8 mouse cellular contexts compared by ENCODE assay signal in the genomic region with DNA sequence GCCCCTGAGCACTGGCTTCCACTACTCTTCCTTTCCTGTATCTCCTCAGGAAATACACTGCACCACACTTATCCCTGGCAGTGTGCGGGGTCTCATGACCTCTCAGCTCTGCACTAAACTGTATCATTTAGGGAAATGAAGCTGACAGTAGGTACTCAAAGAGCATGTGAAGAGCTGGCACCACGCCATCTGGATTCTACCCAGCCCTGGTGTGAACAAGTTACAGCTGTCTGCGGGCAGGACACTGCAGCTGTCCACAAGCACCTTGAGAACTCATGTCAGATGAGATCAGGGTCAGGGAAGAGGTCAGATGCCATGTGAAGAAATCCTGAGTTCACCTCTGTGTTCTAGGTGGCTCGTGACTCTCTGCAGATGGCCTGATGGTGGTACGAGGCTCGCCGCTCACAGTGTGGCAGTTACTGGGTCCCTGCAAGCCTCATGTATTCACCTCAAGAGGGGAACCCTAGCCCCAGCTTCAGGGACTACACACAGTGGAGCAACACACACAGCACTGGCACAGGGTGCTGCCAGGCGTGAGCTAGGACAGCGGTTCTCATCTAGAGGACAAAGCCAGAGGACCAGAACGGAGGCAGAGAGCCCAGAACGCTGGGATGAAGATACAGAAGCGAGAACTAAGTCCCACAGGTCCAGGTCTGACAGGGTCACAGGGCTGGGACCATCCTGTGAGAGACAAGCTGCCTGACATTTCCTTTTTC. TPM values are rescaled to one million over a fixed set of nuclear protein-coding genes. Genes with fewer than 3 reads are reported as not detected.
DNase-seq lines count a peak whose midpoint lies in the region; ATAC-seq lines count a peak whose summit lies in the region.

No protein-coding gene starts in this region.

- 0 out of 2 replicates have a peak overlapping the region, but pooled peaks have one; percentile 16 for H3K27ac ChIP-seq in forebrain, embryonic 15.5 days (replicated peaks)
- H3K27ac ChIP-seq in forebrain, embryonic 11.5 days (ENCODE audit: low read depth, low read length), result no peak overlapping the region
- H3K27ac ChIP-seq in kidney, embryonic 16.5 days (ENCODE audit: low read length), result peak overlapping the region; percentile 75; the same call in 1 of the 2 replicates
- 0 out of 2 replicates have a peak overlapping the region, but pooled peaks have one; percentile 15 for H3K27ac ChIP-seq in neural tube, embryonic 15.5 days (replicated peaks)
- no peak overlapping the region for H3K27ac ChIP-seq in midbrain, embryonic 11.5 days (ENCODE audit: low read depth, low read length)

- H3K36me3 ChIP-seq in forebrain, embryonic 15.5 days, result peaks cover 14% of the 10 kb centered on the region; the same call in 1 of the 2 replicates
- no peaks in the 10 kb centered on the region; the same call in 1 of the 2 replicates for H3K36me3 ChIP-seq in forebrain, embryonic 11.5 days (ENCODE audit: control insufficient read depth, insufficient read depth, low read length)
- H3K36me3 ChIP-seq in kidney, embryonic 16.5 days (ENCODE audit: insufficient read depth, low read length), result peaks cover 18% of the 10 kb centered on the region; the same call in 1 of the 2 replicates
- H3K36me3 ChIP-seq in neural tube, embryonic 15.5 days, result peaks cover 8% of the 10 kb centered on the region; the same call in 1 of the 2 replicates
- no peaks in the 10 kb centered on the region for H3K36me3 ChIP-seq in midbrain, embryonic 11.5 days (ENCODE audit: control insufficient read depth, insufficient read depth, low read length)

- 76% methylated on average over 12 of the region's 12 CpGs for WGBS in forebrain, embryonic 15.5 days
- 91% methylated on average over 12 of the region's 12 CpGs for WGBS in forebrain, embryonic 11.5 days
- WGBS in kidney, embryonic 16.5 days, result 73% methylated on average over 12 of the region's 12 CpGs
- WGBS in neural tube, embryonic 15.5 days, result 85% methylated on average over 12 of the region's 12 CpGs
- WGBS in midbrain, embryonic 11.5 days, result 91% methylated on average over 12 of the region's 12 CpGs

- peaks cover 53% of the 10 kb centered on the region for H3K4me1 ChIP-seq in forebrain, embryonic 15.5 days
- 0 out of 2 replicates have a peak, but pooled peaks cover 2% of the 10 kb centered on the region for H3K4me1 ChIP-seq in forebrain, embryonic 11.5 days (replicated peaks; ENCODE audit: control insufficient read depth, insufficient read depth, low read length)
- H3K4me1 ChIP-seq in kidney, embryonic 16.5 days (ENCODE audit: insufficient read depth, low read length), result peaks cover 35% of the 10 kb centered on the region
- peaks cover 70% of the 10 kb centered on the region for H3K4me1 ChIP-seq in neural tube, embryonic 15.5 days
- H3K4me1 ChIP-seq in midbrain, embryonic 11.5 days (ENCODE audit: control insufficient read depth, insufficient read depth, low read length), result no peaks in the 10 kb centered on the region

- no peaks in the 10 kb centered on the region for H3K27me3 ChIP-seq in forebrain, embryonic 15.5 days
- no peaks in the 10 kb centered on the region for H3K27me3 ChIP-seq in forebrain, embryonic 11.5 days (ENCODE audit: control insufficient read depth, insufficient read depth, low read length)
- H3K27me3 ChIP-seq in kidney, embryonic 16.5 days (ENCODE audit: insufficient read depth, low read length), result no peaks in the 10 kb centered on the region
- no peaks in the 10 kb centered on the region for H3K27me3 ChIP-seq in neural tube, embryonic 15.5 days (replicated peaks)
- no peaks in the 10 kb centered on the region for H3K27me3 ChIP-seq in midbrain, embryonic 11.5 days (ENCODE audit: control insufficient read depth, insufficient read depth, low read length)

- no peak overlapping the region for H3K4me2 ChIP-seq in forebrain, embryonic 15.5 days (replicated peaks)
- H3K4me2 ChIP-seq in forebrain, embryonic 11.5 days (ENCODE audit: low read depth, low read length, severe bottlenecking), result no peak overlapping the region
- no peak overlapping the region for H3K4me2 ChIP-seq in kidney, embryonic 16.5 days (replicated peaks; ENCODE audit: low read depth, low read length)
- H3K4me2 ChIP-seq in neural tube, embryonic 15.5 days, result no peak overlapping the region
- no peak overlapping the region for H3K4me2 ChIP-seq in midbrain, embryonic 11.5 days

- no peaks in the 10 kb centered on the region for H3K9me3 ChIP-seq in forebrain, embryonic 15.5 days
- H3K9me3 ChIP-seq in forebrain, embryonic 11.5 days (ENCODE audit: control insufficient read depth, low read length), result no peaks in the 10 kb centered on the region
- H3K9me3 ChIP-seq in kidney, embryonic 16.5 days (ENCODE audit: low read length), result no peaks in the 10 kb centered on the region
- H3K9me3 ChIP-seq in neural tube, embryonic 15.5 days (replicated peaks), result no peaks in the 10 kb centered on the region
- no peaks in the 10 kb centered on the region for H3K9me3 ChIP-seq in midbrain, embryonic 11.5 days (ENCODE audit: control insufficient read depth, low read length)

- no peak overlapping the region for H3K9ac ChIP-seq in forebrain, embryonic 15.5 days (replicated peaks)
- no peak overlapping the region for H3K9ac ChIP-seq in forebrain, embryonic 11.5 days (ENCODE audit: low read length)
- no peak overlapping the region for H3K9ac ChIP-seq in kidney, embryonic 16.5 days (replicated peaks; ENCODE audit: low read length)
- H3K9ac ChIP-seq in neural tube, embryonic 15.5 days (replicated peaks), result no peak overlapping the region
- H3K9ac ChIP-seq in midbrain, embryonic 11.5 days (ENCODE audit: low read length), result no peak overlapping the region

- no peak for DNase-seq in forebrain, embryonic 11.5 days (ENCODE audit: low spot score)
- peak; percentile 53 for DNase-seq in right cerebral cortex, postnatal 14 days
- no peak for DNase-seq in right cerebral cortex, adult 18-20 months
- no peak for DNase-seq in midbrain, embryonic 11.5 days (ENCODE audit: low spot score, missing footprints)

- no peak overlapping the region for H3K4me3 ChIP-seq in forebrain, embryonic 15.5 days
- no peak overlapping the region for H3K4me3 ChIP-seq in forebrain, embryonic 11.5 days (ENCODE audit: low read depth, low read length)
- H3K4me3 ChIP-seq in kidney, embryonic 16.5 days (ENCODE audit: low read length), result no peak overlapping the region
- H3K4me3 ChIP-seq in neural tube, embryonic 15.5 days (replicated peaks), result no peak overlapping the region
- no peak overlapping the region for H3K4me3 ChIP-seq in midbrain, embryonic 11.5 days (ENCODE audit: low read depth, low read length)

- ATAC-seq in forebrain, embryonic 15.5 days (replicated peaks), result no peak
- ATAC-seq in forebrain, embryonic 11.5 days (replicated peaks; ENCODE audit: low FRiP score), result no peak
- ATAC-seq in kidney, embryonic 16.5 days (ENCODE audit: low FRiP score, low TSS enrichment), result 0 out of 2 replicates have a peak, but pooled peaks have one; percentile 2
- ATAC-seq in neural tube, embryonic 15.5 days (ENCODE audit: low FRiP score), result no peak
- no peak for ATAC-seq in activated CD4-positive, CD25-positive, alpha-beta regulatory T cell, adult 4 months
- no peak for ATAC-seq in midbrain, embryonic 11.5 days (ENCODE audit: low FRiP score)

RNA-seq across cellular contexts. Expression of a gene that starts 30.8 kb away (rescaled TPM):
- 394 and 395 TPM in 2 replicates for polyA plus RNA-seq in forebrain, embryonic 15.5 days (2015; fragmentation: Nextera tagmentation; extraction: Ambion mirVana)
- 213 and 217 TPM in 2 replicates for polyA plus RNA-seq in forebrain, embryonic 11.5 days (2014; fragmentation: Nextera tagmentation; extraction: Ambion mirVana)
- 201 and 211 TPM in 2 replicates for polyA plus RNA-seq in kidney, embryonic 16.5 days (2015; fragmentation: Nextera tagmentation; extraction: Ambion mirVana)
- polyA plus RNA-seq in neural tube, embryonic 15.5 days (2015; fragmentation: Nextera tagmentation; extraction: Ambion mirVana), result 315 and 351 TPM in 2 replicates
- polyA plus RNA-seq in activated CD4-positive, CD25-positive, alpha-beta regulatory T cell, adult 4 months (2017; shearing (Covaris generic)), result 100 to 1,000 TPM; 456 to 496 TPM
- 282 and 283 TPM in 2 replicates for polyA plus RNA-seq in midbrain, embryonic 11.5 days (2014; fragmentation: Nextera tagmentation; extraction: Ambion mirVana)

RNA-seq across cellular contexts. Expression of a gene that starts 31.7 kb away (rescaled TPM):
- polyA plus RNA-seq in forebrain, embryonic 15.5 days (2015; fragmentation: Nextera tagmentation; extraction: Ambion mirVana), result 36.7 and 39.2 TPM in 2 replicates
- polyA plus RNA-seq in forebrain, embryonic 11.5 days (2014; fragmentation: Nextera tagmentation; extraction: Ambion mirVana), result 27.1 and 27.4 TPM in 2 replicates
- polyA plus RNA-seq in kidney, embryonic 16.5 days (2015; fragmentation: Nextera tagmentation; extraction: Ambion mirVana), result 16.4 and 17.8 TPM in 2 replicates
- polyA plus RNA-seq in neural tube, embryonic 15.5 days (2015; fragmentation: Nextera tagmentation; extraction: Ambion mirVana), result 16.7 and 21.3 TPM in 2 replicates
- under 1 TPM in 1 of 2 experiments, not detected in 1; 0.21 TPM for polyA plus RNA-seq in activated CD4-positive, CD25-positive, alpha-beta regulatory T cell, adult 4 months (2017; shearing (Covaris generic))
- polyA plus RNA-seq in midbrain, embryonic 11.5 days (2014; fragmentation: Nextera tagmentation; extraction: Ambion mirVana), result 20.7 and 22.7 TPM in 2 replicates

RNA-seq across cellular contexts. Expression of a gene that starts 42.4 kb away (rescaled TPM):
- polyA plus RNA-seq in forebrain, embryonic 15.5 days (2015; fragmentation: Nextera tagmentation; extraction: Ambion mirVana), result 31.0 and 32.4 TPM in 2 replicates
- polyA plus RNA-seq in forebrain, embryonic 11.5 days (2014; fragmentation: Nextera tagmentation; extraction: Ambion mirVana), result 17.2 and 19.6 TPM in 2 replicates
- 14.7 and 16.2 TPM in 2 replicates for polyA plus RNA-seq in kidney, embryonic 16.5 days (2015; fragmentation: Nextera tagmentation; extraction: Ambion mirVana)
- 38.3 and 44.2 TPM in 2 replicates for polyA plus RNA-seq in neural tube, embryonic 15.5 days (2015; fragmentation: Nextera tagmentation; extraction: Ambion mirVana)
- 1 to 10 TPM; 2.2 to 2.4 TPM for polyA plus RNA-seq in activated CD4-positive, CD25-positive, alpha-beta regulatory T cell, adult 4 months (2017; shearing (Covaris generic))
- 11.0 and 16.3 TPM in 2 replicates for polyA plus RNA-seq in midbrain, embryonic 11.5 days (2014; fragmentation: Nextera tagmentation; extraction: Ambion mirVana)

Comparison
In these comparisons a context has a peak if more than half of its experiments do, and no peak if none do; other contexts are left out.
1. H3K27ac ChIP-seq: peak in forebrain, embryonic 15.5 days (single experiment), kidney, embryonic 16.5 days (single experiment) and neural tube, embryonic 15.5 days (single experiment); none in forebrain, embryonic 11.5 days (single experiment) and midbrain, embryonic 11.5 days (single experiment).
2. RNA of a gene that starts 31.7 kb away (polyA plus RNA-seq): 36.7 to 39.2 TPM in forebrain, embryonic 15.5 days, 27.1 to 27.4 TPM in forebrain, embryonic 11.5 days, 20.7 to 22.7 TPM in midbrain, embryonic 11.5 days, 16.7 to 21.3 TPM in neural tube, embryonic 15.5 days and 16.4 to 17.8 TPM in kidney, embryonic 16.5 days; 0.21 TPM in activated CD4-positive, CD25-positive, alpha-beta regulatory T cell, adult 4 months; every median in the first group is over 10 times any median in the second.